Mouse (Mus musculus) ovary, adult 18-20 months (tissue): ENCODE measurements around the gene Lin37.
A peak's percentile ranks its signal among the peaks of the same experiment; 100 is the strongest.

Experiments
- DNase-seq: peaks from one replicate; pipeline ENCODE4 v3.0.0; 2022; ENCODE audit warnings: low spot score, mixed read lengths

Lin37 gene

DNA sequence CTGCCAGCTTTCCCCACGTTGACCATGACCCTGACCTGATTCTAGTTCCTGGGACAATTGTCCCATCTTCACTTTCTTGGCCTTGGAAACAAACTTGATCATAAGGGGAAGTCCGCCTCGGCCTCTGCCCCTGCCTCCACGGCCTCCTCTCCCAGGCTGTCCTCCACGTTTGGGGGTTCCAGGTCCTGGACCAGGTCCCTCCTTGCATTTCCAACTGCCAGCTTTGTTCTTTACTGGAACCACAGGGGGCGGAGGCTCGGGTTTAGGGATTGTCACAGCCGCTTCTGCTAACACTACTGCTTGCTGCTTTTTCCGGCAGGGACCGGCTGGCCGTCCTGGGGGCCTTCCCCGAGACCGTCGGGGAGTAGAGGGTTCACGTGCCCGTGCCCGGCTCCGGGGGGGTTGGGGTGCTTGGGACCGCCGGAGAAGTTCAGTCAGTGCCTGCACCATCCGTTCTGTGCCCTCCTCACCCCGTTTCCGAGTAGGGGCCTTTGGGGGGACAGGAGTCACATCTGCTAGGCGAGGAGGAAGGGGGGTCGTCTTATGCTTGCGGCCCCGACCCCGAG, 26.9 kb upstream of the Lin37 start:
- no peak for DNase-seq

- no peak for DNase-seq
Measured at GRCm38 (mm10) chr7:30585170-30585569, 25.5 kb upstream of the Lin37 start.

DNA sequence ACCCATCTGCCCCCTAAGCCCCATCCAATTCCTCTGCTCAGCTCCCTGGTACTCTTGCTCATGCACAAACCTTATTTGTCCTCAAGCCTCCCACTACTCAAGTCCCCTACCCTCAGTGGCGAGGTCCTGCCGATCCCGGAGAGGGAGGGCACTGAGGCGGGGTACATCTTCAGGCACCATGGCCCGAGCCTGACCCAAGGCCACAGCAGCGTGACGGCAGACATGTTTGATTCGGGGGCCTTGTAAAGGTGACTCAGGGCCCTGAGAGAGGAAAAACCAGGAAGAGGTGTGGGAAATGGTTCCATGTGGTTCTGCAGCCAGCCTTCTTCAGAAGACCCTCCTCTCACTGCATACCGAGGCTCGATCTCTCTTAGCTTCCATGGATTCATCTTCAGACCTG, 24.7 kb upstream of the Lin37 start:
- no peak for DNase-seq

GRCm38 (mm10) chr7:30581547-30581946, 21.9 kb upstream of the Lin37 start:
- DNase-seq, result no peak

- no peak for DNase-seq
Measured at GRCm38 (mm10) chr7:30579950-30580349, 20.3 kb upstream of the Lin37 start.

DNA sequence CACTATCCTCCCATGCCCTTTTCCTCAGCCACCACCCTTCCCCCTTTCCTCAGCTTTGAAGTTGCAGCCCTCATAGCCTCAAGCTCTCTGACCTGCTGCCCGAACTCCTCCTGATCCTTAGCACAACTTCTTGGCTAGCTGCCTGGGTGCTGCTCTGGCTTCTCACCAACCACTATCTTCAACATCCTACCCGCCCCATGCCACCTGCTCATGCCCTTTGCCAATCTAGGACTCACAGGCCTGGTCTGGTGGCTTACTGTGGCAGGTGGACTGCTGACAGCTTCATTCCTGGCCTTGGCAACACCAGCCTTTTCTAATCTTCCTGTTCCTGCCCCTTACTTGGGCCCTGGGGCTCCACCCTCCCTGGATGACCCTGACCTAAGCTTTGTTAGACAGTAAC, 13.3 kb upstream of the Lin37 start:
- peak; percentile 58 for DNase-seq

DNA sequence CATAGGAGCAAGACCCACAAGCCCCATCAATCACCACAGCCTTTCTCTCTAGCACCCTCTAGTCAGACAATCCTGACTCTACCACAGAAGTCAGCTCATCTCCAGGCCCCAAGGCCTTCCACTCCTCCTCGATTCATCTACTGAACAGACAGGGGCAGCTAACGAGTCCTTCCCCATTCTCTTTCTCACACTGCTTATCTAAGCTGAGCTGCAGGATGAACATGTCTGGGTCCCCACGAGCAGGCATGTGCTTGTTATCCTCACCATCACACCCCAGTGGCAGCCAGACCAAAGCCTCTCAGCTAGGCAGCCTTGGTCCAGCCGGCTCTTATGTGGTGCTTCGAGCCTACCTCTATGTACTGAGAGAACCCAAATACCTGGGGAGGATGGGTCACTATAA, 12.8 kb upstream of the Lin37 start:
- DNase-seq, result no peak

DNA sequence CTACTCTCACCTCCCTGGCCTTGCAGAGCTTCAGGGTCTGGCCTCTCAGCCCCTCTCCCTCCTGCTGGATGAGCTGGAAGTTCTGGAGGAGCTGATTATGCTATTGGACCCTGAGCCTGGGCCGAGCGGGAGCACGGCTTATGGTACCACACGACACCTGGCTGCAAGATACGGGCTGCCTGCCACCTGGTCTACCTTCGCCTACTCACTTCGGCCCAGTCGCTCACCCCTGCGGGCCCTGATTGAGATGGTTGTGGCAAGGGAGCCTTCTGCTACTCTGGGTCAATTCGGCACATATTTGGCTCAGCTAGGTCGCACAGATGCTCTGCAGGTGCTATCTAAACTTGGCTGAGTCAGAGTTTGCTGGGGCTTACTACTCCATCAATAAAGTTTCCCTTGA, 7.9 kb upstream of the Lin37 start:
- no peak for DNase-seq

DNA sequence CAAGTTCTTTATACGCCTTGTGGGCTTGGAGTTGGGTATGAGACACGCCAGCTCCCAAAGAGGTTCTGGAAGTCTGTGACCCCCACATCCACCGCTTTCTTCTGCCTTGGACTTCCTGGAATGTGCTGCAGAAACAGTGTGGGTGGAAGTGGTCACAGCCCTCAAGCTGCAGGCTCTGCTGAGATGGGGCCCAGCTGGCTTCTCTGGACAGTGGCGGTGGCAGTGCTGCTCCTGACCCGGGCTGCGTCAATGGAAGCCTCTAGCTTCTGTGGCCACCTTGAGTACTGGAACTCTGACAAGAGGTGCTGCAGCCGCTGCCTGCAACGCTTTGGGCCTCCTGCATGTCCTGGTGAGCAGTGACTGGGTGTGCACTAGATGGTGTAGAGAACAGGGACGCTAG, 6.4 kb upstream of the Lin37 start:
- no peak for DNase-seq

- no peak for DNase-seq
Measured at GRCm38 (mm10) chr7:30564970-30565571, 5.4 kb upstream of the Lin37 start, which contains the start of gene Igflr1. Gene Igflr1, plus strand, starts transcription at chr7:30565427.

DNA sequence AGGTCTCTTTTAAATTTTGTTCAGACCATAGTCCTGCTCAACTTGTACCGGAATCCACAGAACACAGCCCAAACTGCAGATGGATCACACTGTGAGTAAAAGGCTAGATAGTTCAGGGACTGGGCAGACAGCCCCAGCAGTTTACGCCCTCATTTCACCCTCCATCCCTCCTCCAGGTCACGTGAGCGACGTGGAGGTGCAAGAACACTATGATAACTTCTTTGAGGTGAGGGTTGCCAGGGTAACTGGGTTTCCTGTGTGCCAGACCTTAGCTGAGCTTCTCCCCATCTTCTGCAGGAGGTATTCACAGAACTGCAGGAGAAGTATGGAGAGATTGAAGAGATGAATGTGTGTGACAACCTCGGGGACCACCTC, 4.3 kb upstream of the Lin37 start:
- DNase-seq, result no peak

GRCm38 (mm10) chr7:30563117-30563905, 3.7 kb upstream of the Lin37 start, which contains the start of the genes U2af1l4, Gm49396 and Psenen:
Gene U2af1l4, plus strand, starts transcription at chr7:30563301.
Gene Gm49396, plus strand, starts transcription at chr7:30563344.
Gene Psenen, minus strand, starts transcription at chr7:30563627.
- peak; percentile 96 for DNase-seq

DNA sequence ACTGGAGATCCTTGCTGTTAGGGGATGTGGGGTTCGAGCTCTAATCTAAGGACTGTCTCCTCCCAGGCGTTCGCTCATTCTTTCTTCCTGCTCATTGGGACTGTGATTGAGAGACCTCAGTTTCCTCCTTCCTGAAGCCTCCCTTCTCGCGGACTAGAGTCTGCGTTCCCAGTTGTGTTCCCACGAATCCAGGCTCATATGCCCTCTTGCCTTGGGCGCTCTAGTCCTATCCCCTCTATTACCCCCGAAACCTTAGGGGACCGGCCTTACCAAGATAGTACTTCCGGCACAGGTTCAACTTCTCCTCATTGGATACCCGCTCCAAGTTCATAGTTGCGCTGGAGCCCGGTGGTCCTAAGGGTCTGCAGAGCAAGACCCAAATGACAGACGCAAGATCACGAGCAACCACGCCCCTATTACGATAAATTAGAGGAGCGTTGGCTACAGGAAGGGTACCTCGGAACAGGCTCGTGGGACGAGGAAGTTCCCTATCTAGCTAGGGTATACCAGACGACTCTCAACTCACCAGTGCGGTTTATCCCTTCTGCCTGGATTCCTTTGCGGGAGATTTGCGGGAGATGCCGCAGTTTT, 3.0 kb upstream of the Lin37 start:
- no peak for DNase-seq

GRCm38 (mm10) chr7:30560296-30560695, 658 bp upstream of the Lin37 start:
- DNase-seq, result no peak

DNA sequence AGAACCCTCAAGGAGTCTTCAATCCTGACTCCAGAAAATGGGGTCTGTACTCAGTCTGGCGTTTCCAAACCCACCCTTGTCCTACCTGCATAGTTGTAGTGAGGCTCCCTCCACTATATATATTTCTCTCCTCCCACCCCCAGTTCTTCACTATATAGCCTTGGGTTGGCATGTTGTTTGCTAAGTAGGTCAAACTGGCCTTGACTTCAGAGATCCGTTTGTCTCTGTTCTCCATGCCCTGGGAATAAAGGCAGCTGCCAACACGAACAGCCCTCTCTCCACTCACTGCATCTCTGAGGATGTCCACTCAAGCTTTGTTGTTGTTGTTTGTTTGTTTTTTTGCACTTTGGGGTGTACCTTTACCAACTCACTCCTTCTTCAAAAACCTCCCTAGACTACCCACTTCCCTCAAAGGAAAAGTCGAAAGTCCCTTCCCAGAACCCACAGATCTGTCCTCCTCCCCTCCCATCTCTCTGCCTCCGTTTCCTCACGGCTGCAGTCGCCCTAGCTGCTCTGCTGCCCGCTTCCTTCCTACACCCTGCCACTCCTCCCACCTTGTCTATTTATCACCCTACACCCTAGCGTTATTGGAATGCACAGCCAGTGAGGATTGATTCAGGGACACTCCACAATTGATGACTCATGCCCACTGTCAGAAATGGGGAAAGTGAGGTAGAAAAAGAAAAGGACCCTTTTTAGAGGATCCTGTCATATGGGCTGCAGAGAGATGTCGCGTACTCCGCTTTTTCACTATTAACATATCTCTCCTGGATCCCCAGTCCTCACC, 789 bp downstream of the Lin37 start:
- no peak for DNase-seq

- no peak for DNase-seq
Measured at GRCm38 (mm10) chr7:30557901-30558514, 1.6 kb downstream of the Lin37 start.

- DNase-seq, result no peak
Measured at GRCm38 (mm10) chr7:30556894-30557536, 2.6 kb downstream of the Lin37 start.

DNA sequence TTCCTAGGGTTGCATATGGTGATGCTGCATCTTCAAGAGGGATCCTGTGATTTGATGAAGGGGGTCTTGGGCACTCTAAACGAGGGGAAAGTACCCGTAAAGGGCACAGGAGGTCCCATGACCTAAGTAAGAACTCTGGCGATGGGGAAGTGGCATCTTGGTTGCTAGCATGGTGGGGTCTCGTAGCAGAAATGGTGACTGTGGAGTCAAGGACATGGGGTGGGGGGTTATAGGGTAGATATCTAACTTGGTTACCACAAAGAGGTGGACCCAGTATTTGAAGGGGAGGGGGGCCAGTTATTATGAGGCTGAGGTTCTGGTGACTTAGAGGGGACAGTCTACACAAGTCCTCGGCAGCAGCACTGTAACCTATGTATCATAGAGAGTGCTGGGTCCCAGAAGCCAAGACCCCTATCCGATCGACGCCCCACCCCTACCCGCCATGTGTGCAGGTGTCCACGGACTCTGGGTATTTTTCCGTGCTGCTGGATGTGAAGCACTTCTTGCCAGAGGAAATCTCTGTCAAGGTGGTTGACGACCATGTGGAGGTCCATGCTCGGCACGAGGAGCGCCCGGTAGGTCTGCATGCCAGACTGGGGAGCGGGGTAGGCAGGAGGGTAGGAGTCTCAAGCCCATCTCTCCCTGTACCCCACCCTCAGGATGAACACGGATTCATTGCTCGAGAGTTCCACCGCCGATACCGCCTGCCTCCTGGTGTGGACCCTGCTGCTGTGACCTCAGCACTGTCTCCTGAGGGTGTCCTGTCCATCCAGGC, 5.6 kb downstream of the Lin37 start:
- no peak for DNase-seq

GRCm38 (mm10) chr7:30553021-30553589, 6.5 kb downstream of the Lin37 start:
- DNase-seq, result no peak
